Mouse (Mus musculus) gastrocnemius, postnatal 25 days (tissue): Measurements from ENCODE around the gene Rassf3. TPM values are rescaled to one million over a fixed set of nuclear protein-coding genes. Genes with fewer than 3 reads are reported as not detected.

Experiments
- DNase-seq: peaks from one replicate; pipeline ENCODE4 v3.0.0; 2022
- total RNA-seq, 2 experiments: library from RNA; stranded (reverse); gene quantifications; 1 replicate in 1 of 2; 2 replicates in 1 of 2; pipeline ENCODE4 v1.2.3; 2021

Rassf3 gene
- total RNA-seq, 2 experiments from 2014 or later = 48.5 to 51.3 TPM

DNA sequence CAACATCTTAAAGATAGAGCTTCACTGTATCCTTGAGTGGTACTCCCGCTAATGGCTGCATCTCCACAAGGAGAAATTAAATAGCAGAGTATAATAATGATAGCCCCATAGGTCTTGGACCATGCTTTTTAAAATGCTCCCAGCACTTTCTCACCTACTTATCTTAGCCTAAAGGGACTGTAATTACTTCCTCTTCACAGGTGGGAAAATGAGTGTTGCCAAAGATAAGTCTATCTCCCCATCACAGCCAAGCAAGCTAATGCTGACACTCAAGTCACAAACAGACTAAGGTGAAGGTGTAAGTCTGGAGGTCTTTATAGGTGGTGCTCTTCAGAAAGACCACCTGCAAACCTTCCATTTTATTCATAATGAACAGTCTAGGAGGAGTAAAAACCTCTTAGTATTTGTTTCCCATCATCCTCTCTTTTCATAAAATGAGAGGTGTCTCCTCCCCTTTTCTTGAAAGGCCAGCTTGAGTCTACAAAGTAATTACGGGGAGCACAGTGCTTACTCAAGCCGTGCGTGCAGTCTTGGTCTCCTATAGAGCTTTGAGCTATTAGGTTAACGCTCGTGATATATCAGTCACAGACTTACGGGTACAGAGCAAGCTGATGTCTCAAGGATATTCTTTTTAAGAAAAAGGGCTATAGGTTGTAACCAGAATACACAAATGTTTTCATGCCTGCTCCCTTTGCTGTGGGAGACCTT lies 16.6 kb upstream of the Rassf3 start:
- no peak for DNase-seq

- DNase-seq = no peak
Observed at GRCm38 (mm10) chr10:121489941-121490340, 13.8 kb upstream of the Rassf3 start.

DNA sequence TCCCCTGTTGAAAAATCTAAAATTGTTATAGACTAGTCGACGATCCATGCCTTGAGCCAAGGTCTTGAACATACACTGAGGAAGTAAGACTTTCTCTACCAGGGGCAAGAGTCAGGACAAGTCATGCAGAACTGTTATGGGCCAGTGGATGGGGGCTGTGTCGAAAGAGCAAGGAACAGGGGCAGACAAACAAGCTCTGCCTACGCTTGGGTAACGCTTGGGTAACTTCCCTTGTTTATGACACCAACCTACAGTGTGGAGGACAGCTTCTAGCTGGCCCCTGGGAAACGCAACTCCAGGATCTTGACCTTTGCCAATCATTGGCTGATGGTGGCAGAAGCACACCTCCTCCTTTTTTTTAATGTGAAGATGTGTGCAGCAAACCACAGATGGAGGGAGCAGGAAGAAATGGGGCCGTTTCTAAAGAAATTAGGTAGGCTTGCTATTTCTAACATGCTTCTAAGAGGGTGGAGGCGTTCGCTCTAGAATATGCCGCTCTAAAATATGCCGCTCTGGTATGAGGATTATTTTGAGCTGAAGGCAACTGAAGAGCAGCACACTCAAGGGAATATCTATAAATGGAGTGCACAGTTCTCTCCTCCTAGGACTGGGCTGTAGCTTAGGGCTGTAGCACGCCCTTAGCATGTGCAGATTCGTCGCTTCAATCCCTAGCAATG lies 12.6 kb upstream of the Rassf3 start:
- DNase-seq = no peak

GRCm38 (mm10) chr10:121487716-121488115 lies 11.6 kb upstream of the Rassf3 start:
- DNase-seq = no peak

DNA sequence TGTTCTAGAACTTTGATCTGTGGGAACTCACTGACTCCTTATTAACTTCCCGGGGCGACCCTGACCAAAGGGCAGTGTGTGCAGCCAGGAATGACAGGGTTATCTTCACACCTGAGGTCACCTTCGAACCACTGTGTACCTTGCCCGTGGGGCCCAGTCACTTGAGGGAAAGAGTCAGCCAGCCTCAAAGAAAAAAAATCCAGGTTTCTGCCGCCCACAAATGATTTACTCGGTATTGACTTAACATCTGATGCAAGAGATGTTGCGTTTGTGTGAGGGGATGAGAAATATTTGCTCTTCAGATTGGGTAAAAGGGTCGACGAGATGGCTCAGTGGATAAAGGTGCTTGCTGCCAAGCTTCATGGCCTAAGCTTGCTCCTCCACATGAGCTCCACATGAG lies 10.2 kb upstream of the Rassf3 start:
- DNase-seq = no peak

- no peak for DNase-seq
Observed at GRCm38 (mm10) chr10:121483364-121483763, 7.2 kb upstream of the Rassf3 start.

- no peak for DNase-seq
Observed at GRCm38 (mm10) chr10:121481141-121481540, 5.0 kb upstream of the Rassf3 start.

- no peak for DNase-seq
Observed at GRCm38 (mm10) chr10:121479987-121480386, 3.8 kb upstream of the Rassf3 start.

DNA sequence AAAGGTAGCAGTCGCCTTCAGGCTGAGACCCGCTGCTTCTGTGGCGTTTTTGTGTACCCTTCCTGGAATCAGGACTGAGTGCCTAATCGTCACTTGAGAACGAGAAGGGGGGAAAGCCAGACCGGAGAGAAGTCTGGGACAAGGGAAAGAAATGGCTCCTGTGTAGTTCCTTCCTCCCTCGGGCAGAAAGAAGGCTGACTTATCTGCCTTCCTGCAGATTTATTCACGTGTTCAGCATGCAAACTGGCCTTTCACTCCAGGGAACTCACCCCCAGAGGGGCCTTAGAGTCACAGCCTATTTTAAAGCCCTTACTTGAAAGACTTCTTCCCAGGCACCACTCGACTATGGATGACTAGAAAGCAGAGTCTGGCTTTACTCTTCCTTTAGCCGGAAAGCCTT lies 1.3 kb upstream of the Rassf3 start:
- DNase-seq = no peak

DNA sequence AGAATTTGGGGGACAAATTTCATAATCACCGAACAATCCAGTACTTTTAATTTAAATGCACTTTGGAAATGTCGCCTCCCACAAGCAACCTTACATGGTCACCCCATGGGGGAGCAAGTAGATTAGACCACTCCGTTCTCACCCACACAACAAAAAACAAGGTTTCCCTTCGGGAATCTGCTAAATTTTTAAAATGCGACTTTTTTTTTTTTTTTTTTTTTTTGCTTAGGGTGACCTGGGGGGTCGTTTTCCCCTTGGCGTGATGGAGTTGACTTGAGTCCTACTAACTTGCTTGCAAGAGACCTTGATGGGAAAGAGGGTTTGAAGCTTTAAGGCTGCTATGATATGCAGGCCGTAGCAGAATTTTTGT lies 806 bp upstream of the Rassf3 start:
- DNase-seq = no peak

GRCm38 (mm10) chr10:121475672-121476146 lies 438 bp downstream of the Rassf3 start:
- DNase-seq = peak; percentile 59

- DNase-seq = peak; percentile 18
Observed at GRCm38 (mm10) chr10:121475101-121475671, 961 bp downstream of the Rassf3 start.

DNA sequence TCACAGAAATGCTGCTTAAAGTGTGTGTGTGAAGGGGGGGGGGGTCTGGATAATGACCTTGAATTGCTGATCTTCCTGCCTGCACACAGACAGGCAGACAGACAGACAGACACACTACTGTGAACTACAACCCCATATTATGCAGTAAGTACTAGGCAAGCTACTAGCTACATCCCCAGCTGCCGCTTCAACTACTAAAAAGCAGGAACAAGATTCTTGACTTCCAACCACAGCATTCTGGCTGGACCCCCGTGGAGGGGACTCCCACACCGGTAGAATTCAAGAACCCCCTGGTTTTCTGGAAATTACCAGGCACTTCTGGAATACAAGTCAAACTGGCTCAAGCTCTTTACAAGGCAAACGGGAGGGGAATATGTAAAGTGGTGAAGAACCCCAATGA lies 1.9 kb downstream of the Rassf3 start:
- DNase-seq = no peak

DNA sequence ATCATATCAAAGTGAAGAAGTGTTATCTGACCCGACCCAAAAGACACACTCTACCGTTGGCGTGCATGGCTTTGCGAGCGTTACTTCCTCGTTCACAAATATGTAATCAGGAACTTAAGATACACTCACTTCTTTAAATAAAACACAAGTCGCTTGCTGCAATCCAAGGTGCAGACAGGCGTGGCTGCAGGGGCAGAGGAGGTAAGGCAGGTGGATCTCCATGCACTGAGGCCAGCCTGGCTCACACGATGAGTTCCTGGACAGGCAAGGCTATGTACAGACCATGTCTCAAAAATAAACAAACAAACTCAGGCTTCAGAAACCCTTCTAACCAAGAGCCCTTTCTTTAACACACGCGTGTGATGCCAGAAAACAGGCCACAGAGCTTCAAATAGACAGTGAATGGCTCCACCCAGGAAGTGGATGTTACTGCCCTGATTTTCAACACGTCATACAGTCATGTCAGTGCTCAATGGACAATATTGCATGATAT lies 2.4 kb downstream of the Rassf3 start:
- no peak for DNase-seq

GRCm38 (mm10) chr10:121472593-121473217 lies 3.4 kb downstream of the Rassf3 start:
- DNase-seq = no peak

- DNase-seq = no peak
Observed at GRCm38 (mm10) chr10:121471570-121472197, 4.5 kb downstream of the Rassf3 start.

DNA sequence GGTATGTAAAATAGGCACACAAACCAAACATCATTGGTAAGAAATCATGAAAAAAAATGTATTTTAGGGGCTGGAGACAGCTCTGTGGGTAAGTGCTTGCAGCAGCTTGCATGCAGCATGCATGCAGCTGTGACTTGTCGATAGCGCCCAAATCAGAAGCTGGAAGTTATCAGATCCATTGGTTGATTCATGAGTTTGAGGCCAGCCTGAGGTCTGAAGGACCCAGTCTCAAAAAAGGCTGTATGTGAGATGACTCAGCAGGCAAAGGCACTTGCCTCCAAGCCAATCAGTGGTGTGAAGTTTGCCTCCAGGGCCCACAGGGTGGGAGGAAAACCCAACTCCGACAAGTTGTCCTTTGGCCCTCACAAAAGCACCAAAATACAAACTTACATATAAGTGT lies 6.5 kb downstream of the Rassf3 start:
- no peak for DNase-seq

- no peak for DNase-seq
Observed at GRCm38 (mm10) chr10:121468985-121469384, 7.2 kb downstream of the Rassf3 start.

DNA sequence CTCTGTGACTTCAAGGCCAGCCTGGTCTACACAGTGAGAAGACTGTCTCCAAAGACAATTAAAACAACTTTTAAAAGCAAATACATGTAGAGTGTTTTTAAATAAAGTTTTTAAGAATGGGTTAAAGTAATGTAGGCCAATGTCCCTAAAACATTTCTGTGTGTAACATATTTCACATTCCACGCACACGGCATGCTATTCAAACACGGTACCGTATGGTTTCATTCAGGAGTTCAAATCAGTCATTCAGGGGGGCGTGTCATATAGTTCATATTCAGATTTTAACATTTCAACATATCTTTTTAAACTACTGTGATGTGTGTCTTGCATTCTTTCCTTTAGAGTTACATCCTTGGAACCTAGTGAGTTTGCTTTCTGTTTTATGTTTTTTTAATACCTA lies 7.9 kb downstream of the Rassf3 start:
- DNase-seq = no peak

DNA sequence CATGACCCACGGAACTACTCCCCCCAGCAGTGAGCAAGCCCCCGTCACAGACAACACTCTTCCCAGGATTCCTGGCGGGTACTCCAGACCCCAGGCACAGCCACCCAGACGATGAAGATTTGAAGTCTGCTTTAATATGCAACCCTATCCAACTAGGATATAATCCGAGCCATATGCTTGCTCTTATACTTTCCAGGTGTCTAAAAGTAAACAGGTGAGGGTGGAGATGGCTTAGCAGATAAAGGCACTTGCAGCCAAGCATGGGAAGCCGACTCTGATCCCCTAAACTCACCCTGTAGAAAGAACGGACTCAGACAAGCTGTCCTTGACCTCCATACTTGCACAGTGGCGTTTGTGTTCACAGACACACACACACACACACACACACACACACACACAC lies 8.4 kb downstream of the Rassf3 start:
- DNase-seq = no peak

DNA sequence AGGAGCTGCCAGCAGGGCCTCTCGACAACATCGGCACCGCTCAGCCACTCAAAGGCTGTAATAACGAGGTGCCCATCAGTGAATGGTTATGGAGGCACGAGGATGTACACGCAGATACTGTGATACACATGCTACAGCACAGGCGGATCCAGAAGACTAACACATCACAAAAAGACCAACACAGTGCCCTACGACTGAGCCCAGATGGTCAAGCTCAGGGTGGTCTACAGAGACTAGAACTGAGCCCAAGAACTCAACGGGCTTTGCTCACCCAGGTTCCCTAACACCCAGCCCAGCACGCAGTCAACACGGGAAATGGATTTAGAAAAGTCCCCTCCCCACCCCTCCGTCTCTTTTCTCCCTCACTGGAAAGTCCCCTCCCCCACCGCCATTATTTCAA lies 9.1 kb downstream of the Rassf3 start:
- DNase-seq = no peak

- DNase-seq = no peak
Observed at GRCm38 (mm10) chr10:121465033-121465432, 11.1 kb downstream of the Rassf3 start.
